Mouse (Mus musculus) right cerebral cortex, postnatal 25 days (tissue): ENCODE measurements around the gene Hs3st6.

Source experiments
- DNase-seq: peaks from one replicate; pipeline ENCODE4 v3.0.0; 2022

The Hs3st6 gene

GRCm38 (mm10) chr17:24729067-24729466 lies 23.7 kb upstream of the Hs3st6 start:
- no peak for DNase-seq

GRCm38 (mm10) chr17:24730787-24731186 lies 22.0 kb upstream of the Hs3st6 start:
- DNase-seq = no peak

- DNase-seq = no peak
These were observed 20.4 kb upstream of the Hs3st6 start for GRCm38 (mm10) chr17:24732233-24732935.

GRCm38 (mm10) chr17:24733434-24734050 lies 19.2 kb upstream of the Hs3st6 start:
- DNase-seq = no peak

- no peak for DNase-seq
These were observed 18.3 kb upstream of the Hs3st6 start for GRCm38 (mm10) chr17:24734513-24734912.

- no peak for DNase-seq
These were observed 17.3 kb upstream of the Hs3st6 start for GRCm38 (mm10) chr17:24735446-24735845.

- peak; percentile 89 for DNase-seq
These were observed 16.3 kb upstream of the Hs3st6 start, which contains the start of gene Msrb1 for GRCm38 (mm10) chr17:24736330-24737051. TSS of gene Msrb1 (plus strand) at chr17:24736642.

GRCm38 (mm10) chr17:24737135-24737810 lies 15.5 kb upstream of the Hs3st6 start:
- no peak for DNase-seq

- no peak for DNase-seq
These were observed 14.6 kb upstream of the Hs3st6 start for GRCm38 (mm10) chr17:24738238-24738637.

GRCm38 (mm10) chr17:24739926-24740325 lies 12.9 kb upstream of the Hs3st6 start:
- no peak for DNase-seq

- DNase-seq = no peak
These were observed 10.5 kb upstream of the Hs3st6 start for GRCm38 (mm10) chr17:24742307-24742706.

GRCm38 (mm10) chr17:24743896-24744295 lies 8.9 kb upstream of the Hs3st6 start:
- no peak for DNase-seq

GRCm38 (mm10) chr17:24744381-24744780 lies 8.4 kb upstream of the Hs3st6 start:
- no peak for DNase-seq

- DNase-seq = peak; percentile 75
These were observed 7.0 kb upstream of the Hs3st6 start for GRCm38 (mm10) chr17:24745526-24746497.

GRCm38 (mm10) chr17:24746986-24747385 lies 5.8 kb upstream of the Hs3st6 start:
- DNase-seq = no peak

GRCm38 (mm10) chr17:24751528-24751927 lies 1.3 kb upstream of the Hs3st6 start:
- no peak for DNase-seq

GRCm38 (mm10) chr17:24757394-24757793 lies 4.6 kb downstream of the Hs3st6 start:
- no peak for DNase-seq

GRCm38 (mm10) chr17:24761121-24761520 lies 8.3 kb downstream of the Hs3st6 start:
- DNase-seq = no peak

GRCm38 (mm10) chr17:24765016-24765905 lies 12.5 kb downstream of the Hs3st6 start:
- DNase-seq = no peak

- no peak for DNase-seq
These were observed 13.6 kb downstream of the Hs3st6 start for GRCm38 (mm10) chr17:24766266-24766875.

GRCm38 (mm10) chr17:24769146-24769545 lies 16.4 kb downstream of the Hs3st6 start:
- no peak for DNase-seq
